Comparison of ENCODE assay signal across 23 mouse cellular contexts in genomic region chr10:118782646-118783045, GRCm38 (mm10).
DNase-seq lines count a peak whose midpoint lies in the region; ATAC-seq and TF ChIP-seq lines count a peak whose summit lies in the region.
"Had no signal": no experiment of that assay in that cellular context is flagged by ENCODE, and none has a peak within 500 bp of the region (broad histone marks: within the 10 kb centered on the region; RNA-seq: fewer than 3 reads in every experiment).

No protein-coding gene starts in this region.

- 81% methylated on average over 6 of the region's 6 CpGs for WGBS in forebrain, postnatal 0 days
- 88% methylated on average over 6 of the region's 6 CpGs for WGBS in forebrain, embryonic 10.5 days
- WGBS in hindbrain, embryonic 16.5 days, result 73% methylated on average over 6 of the region's 6 CpGs
- WGBS in hindbrain, embryonic 14.5 days, result 77% methylated on average over 6 of the region's 6 CpGs
- WGBS in lung, embryonic 14.5 days, result 35% methylated on average over 6 of the region's 6 CpGs
- WGBS in lung, postnatal 0 days, result 47% methylated on average over 6 of the region's 6 CpGs
- WGBS in neural tube, embryonic 15.5 days, result 75% methylated on average over 6 of the region's 6 CpGs

- H3K27ac ChIP-seq in forebrain, postnatal 0 days (ENCODE audit: low read depth, low read length), result peak overlapping the region; percentile 55; the same call in 1 of the 2 replicates
- H3K27ac ChIP-seq in forebrain, embryonic 10.5 days, result no peak overlapping the region
- H3K27ac ChIP-seq in hindbrain, embryonic 16.5 days (ENCODE audit: low read depth, low read length), result 0 out of 2 replicates have a peak overlapping the region, but pooled peaks have one; percentile 23
- no peak overlapping the region for H3K27ac ChIP-seq in hindbrain, embryonic 14.5 days
- no peak overlapping the region for H3K27ac ChIP-seq in lung, embryonic 14.5 days (ENCODE audit: low read depth)
- no peak overlapping the region for H3K27ac ChIP-seq in lung, postnatal 0 days (ENCODE audit: low read length)
- peak overlapping the region; percentile 80; the same call in 1 of the 2 replicates for H3K27ac ChIP-seq in neural tube, embryonic 15.5 days (replicated peaks)
- H3K27ac ChIP-seq: embryonic facial prominence, embryonic 13.5 days; forebrain, embryonic 13.5 days; gastrocnemius, adult 2 months; heart, embryonic 15.5 days; hindbrain, embryonic 10.5 days had no signal

- no peak overlapping the region for H3K9ac ChIP-seq in forebrain, postnatal 0 days
- H3K9ac ChIP-seq in hindbrain, embryonic 16.5 days (ENCODE audit: low read depth, low read length), result no peak overlapping the region
- no peak overlapping the region for H3K9ac ChIP-seq in hindbrain, embryonic 14.5 days
- H3K9ac ChIP-seq in lung, embryonic 14.5 days, result no peak overlapping the region
- no peak overlapping the region for H3K9ac ChIP-seq in lung, postnatal 0 days (replicated peaks; ENCODE audit: low read depth)
- H3K9ac ChIP-seq in neural tube, embryonic 15.5 days (replicated peaks), result no peak overlapping the region
- H3K9ac ChIP-seq: forebrain, embryonic 13.5 days; heart, embryonic 15.5 days had no signal

- DNase-seq in forebrain, postnatal 0 days, result no peak
- no peak for DNase-seq in forebrain, embryonic 10.5 days (ENCODE audit: extremely low spot score, low spot score)
- DNase-seq in hindbrain, embryonic 14.5 days (ENCODE audit: low spot score), result no peak
- DNase-seq in lung, embryonic 14.5 days, result no peak
- DNase-seq in lung, postnatal 0 days (ENCODE audit: low spot score), result no peak
- no peak for DNase-seq in adrenal gland, adult (ENCODE audit: inconsistent age in 2 of 2, low spot score in 1 of 2)
- DNase-seq: adrenal gland, adult 2 months; adrenal gland, postnatal 25 days; cerebellum, adult 8-10 months; cerebellum, postnatal 36 days; gastrocnemius, adult 2 months; gastrocnemius, postnatal 25 days; kidney, adult 18-20 months had no signal

- H3K27me3 ChIP-seq in forebrain, postnatal 0 days (ENCODE audit: insufficient read depth, low read length), result no peaks in the 10 kb centered on the region
- H3K27me3 ChIP-seq in forebrain, embryonic 10.5 days (ENCODE audit: poor library complexity, severe bottlenecking), result no peaks in the 10 kb centered on the region
- no peaks in the 10 kb centered on the region for H3K27me3 ChIP-seq in hindbrain, embryonic 16.5 days (replicated peaks; ENCODE audit: control insufficient read depth, insufficient read depth, low read length)
- no peaks in the 10 kb centered on the region for H3K27me3 ChIP-seq in hindbrain, embryonic 14.5 days (ENCODE audit: control insufficient read depth, insufficient read depth, low read length)
- H3K27me3 ChIP-seq in lung, embryonic 14.5 days (ENCODE audit: insufficient read depth, low read length), result no peaks in the 10 kb centered on the region
- H3K27me3 ChIP-seq in lung, postnatal 0 days (replicated peaks; ENCODE audit: insufficient read depth, low read length), result no peaks in the 10 kb centered on the region
- H3K27me3 ChIP-seq in neural tube, embryonic 15.5 days (replicated peaks), result no peaks in the 10 kb centered on the region
- H3K27me3 ChIP-seq: CH12.LX; embryonic facial prominence, embryonic 13.5 days; forebrain, embryonic 13.5 days; heart, embryonic 15.5 days; Patski had no signal

- TF ChIP-seq CTCF in forebrain, postnatal 0 days (IDR thresholded peaks at IDR 0.05; ENCODE audit: low read depth), result no peak
- TF ChIP-seq CTCF in lung, embryonic 14.5 days (IDR thresholded peaks at IDR 0.05; ENCODE audit: low read depth), result no peak
- no peak for TF ChIP-seq CTCF in lung, postnatal 0 days (IDR thresholded peaks at IDR 0.05)

- no peak overlapping the region for H3K4me2 ChIP-seq in forebrain, postnatal 0 days (ENCODE audit: low read depth)
- H3K4me2 ChIP-seq in hindbrain, embryonic 16.5 days (ENCODE audit: low read length), result no peak overlapping the region
- no peak overlapping the region for H3K4me2 ChIP-seq in hindbrain, embryonic 14.5 days (replicated peaks)
- H3K4me2 ChIP-seq in lung, embryonic 14.5 days, result no peak overlapping the region
- no peak overlapping the region for H3K4me2 ChIP-seq in lung, postnatal 0 days (replicated peaks; ENCODE audit: low read depth, low read length)
- no peak overlapping the region for H3K4me2 ChIP-seq in neural tube, embryonic 15.5 days
- H3K4me2 ChIP-seq: embryonic facial prominence, embryonic 13.5 days; forebrain, embryonic 13.5 days; heart, embryonic 15.5 days had no signal

- H3K36me3 ChIP-seq in forebrain, postnatal 0 days (ENCODE audit: insufficient read depth), result no peaks in the 10 kb centered on the region
- H3K36me3 ChIP-seq in forebrain, embryonic 10.5 days (replicated peaks), result no peaks in the 10 kb centered on the region
- H3K36me3 ChIP-seq in hindbrain, embryonic 16.5 days (ENCODE audit: control insufficient read depth, insufficient read depth, low read length), result no peaks in the 10 kb centered on the region
- no peaks in the 10 kb centered on the region for H3K36me3 ChIP-seq in hindbrain, embryonic 14.5 days (replicated peaks; ENCODE audit: control insufficient read depth, insufficient read depth)
- no peaks in the 10 kb centered on the region for H3K36me3 ChIP-seq in lung, embryonic 14.5 days (ENCODE audit: insufficient read depth)
- H3K36me3 ChIP-seq in lung, postnatal 0 days (ENCODE audit: insufficient read depth, low read length), result no peaks in the 10 kb centered on the region
- no peaks in the 10 kb centered on the region for H3K36me3 ChIP-seq in neural tube, embryonic 15.5 days
- H3K36me3 ChIP-seq: embryonic facial prominence, embryonic 13.5 days; heart, embryonic 15.5 days; hindbrain, embryonic 10.5 days had no signal

- TF ChIP-seq EP300 in lung, postnatal 0 days (IDR thresholded peaks at IDR 0.05), result no peak

- H3K4me3 ChIP-seq in forebrain, postnatal 0 days (ENCODE audit: low read depth, low read length), result no peak overlapping the region
- H3K4me3 ChIP-seq in forebrain, embryonic 10.5 days, result no peak overlapping the region
- H3K4me3 ChIP-seq in hindbrain, embryonic 16.5 days (ENCODE audit: low read length), result no peak overlapping the region
- H3K4me3 ChIP-seq in hindbrain, embryonic 14.5 days (replicated peaks; ENCODE audit: low read length), result no peak overlapping the region
- no peak overlapping the region for H3K4me3 ChIP-seq in lung, embryonic 14.5 days (ENCODE audit: low read depth, low read length)
- H3K4me3 ChIP-seq in lung, postnatal 0 days (ENCODE audit: low read depth, low read length), result no peak overlapping the region
- H3K4me3 ChIP-seq in neural tube, embryonic 15.5 days (replicated peaks), result no peak overlapping the region
- H3K4me3 ChIP-seq: embryonic facial prominence, embryonic 13.5 days; forebrain, embryonic 13.5 days; gastrocnemius, adult 2 months; heart, embryonic 15.5 days; hindbrain, embryonic 10.5 days had no signal

- no peak for ATAC-seq in forebrain, postnatal 0 days
- ATAC-seq in hindbrain, embryonic 16.5 days, result no peak
- ATAC-seq in hindbrain, embryonic 14.5 days (ENCODE audit: low FRiP score), result no peak
- ATAC-seq in lung, embryonic 14.5 days (ENCODE audit: insufficient read depth), result peak; percentile 28; the same call in 1 of the 2 replicates
- no peak for ATAC-seq in lung, postnatal 0 days
- ATAC-seq in neural tube, embryonic 15.5 days (ENCODE audit: low FRiP score), result peak; percentile 45; the same call in 1 of the 2 replicates
- ATAC-seq: activated CD4-positive, CD25-positive, alpha-beta regulatory T cell, adult 4 months; inflammation-experienced regulatory T-cells, adult 6 months; Patski had no signal

- H3K9me3 ChIP-seq in forebrain, postnatal 0 days (ENCODE audit: low read length), result no peaks in the 10 kb centered on the region
- H3K9me3 ChIP-seq in forebrain, embryonic 10.5 days, result no peaks in the 10 kb centered on the region
- H3K9me3 ChIP-seq in hindbrain, embryonic 16.5 days (ENCODE audit: control insufficient read depth, low read length), result no peaks in the 10 kb centered on the region
- no peaks in the 10 kb centered on the region for H3K9me3 ChIP-seq in hindbrain, embryonic 14.5 days (ENCODE audit: control insufficient read depth, low read length)
- H3K9me3 ChIP-seq in lung, embryonic 14.5 days (ENCODE audit: low read depth, low read length), result no peaks in the 10 kb centered on the region
- H3K9me3 ChIP-seq in lung, postnatal 0 days (ENCODE audit: low read length), result no peaks in the 10 kb centered on the region
- H3K9me3 ChIP-seq in neural tube, embryonic 15.5 days (replicated peaks), result no peaks in the 10 kb centered on the region
- H3K9me3 ChIP-seq: forebrain, embryonic 13.5 days; heart, embryonic 15.5 days; hindbrain, embryonic 10.5 days had no signal

- H3K4me1 ChIP-seq in forebrain, postnatal 0 days (ENCODE audit: insufficient read depth), result no peaks in the 10 kb centered on the region
- no peaks in the 10 kb centered on the region for H3K4me1 ChIP-seq in forebrain, embryonic 10.5 days
- H3K4me1 ChIP-seq in hindbrain, embryonic 16.5 days (ENCODE audit: control insufficient read depth, insufficient read depth, low read depth, low read length), result no peaks in the 10 kb centered on the region
- no peaks in the 10 kb centered on the region for H3K4me1 ChIP-seq in hindbrain, embryonic 14.5 days (replicated peaks; ENCODE audit: control insufficient read depth, insufficient read depth, low read length)
- H3K4me1 ChIP-seq in lung, embryonic 14.5 days (ENCODE audit: insufficient read depth), result no peaks in the 10 kb centered on the region
- no peaks in the 10 kb centered on the region for H3K4me1 ChIP-seq in lung, postnatal 0 days (ENCODE audit: insufficient read depth, low read depth, low read length)
- H3K4me1 ChIP-seq in neural tube, embryonic 15.5 days, result peaks cover 12% of the 10 kb centered on the region; the same call in 1 of the 2 replicates
- H3K4me1 ChIP-seq: embryonic facial prominence, embryonic 13.5 days; hindbrain, embryonic 10.5 days had no signal

Comparison
In these comparisons a context has a peak if more than half of its experiments do, and no peak if none do; other contexts are left out.
1. ATAC-seq: peak in lung, embryonic 14.5 days (single experiment) and neural tube, embryonic 15.5 days (single experiment); none in forebrain, postnatal 0 days (single experiment), hindbrain, embryonic 16.5 days (single experiment), hindbrain, embryonic 14.5 days (single experiment) and lung, postnatal 0 days (single experiment).
2. H3K27ac ChIP-seq: peak in forebrain, postnatal 0 days (single experiment), hindbrain, embryonic 16.5 days (single experiment) and neural tube, embryonic 15.5 days (single experiment); none in forebrain, embryonic 10.5 days (single experiment), hindbrain, embryonic 14.5 days (single experiment), lung, embryonic 14.5 days (single experiment) and lung, postnatal 0 days (single experiment).